Mouse (Mus musculus) liver, postnatal 0 days (tissue): ENCODE results near the gene Figla.

Source experiments
- CTCF ChIP-seq: sonication (generic); IDR thresholded peaks from 2 replicates; pipeline ENCODE4 v1.5.1; 2016; ENCODE audit warnings: antibody characterized with exemption, low read depth
- EP300 ChIP-seq: IDR thresholded peaks from 2 replicates; pipeline ENCODE4 v1.6.1; 2016; ENCODE audit warnings: antibody characterized with exemption, low read depth, mild to moderate bottlenecking

- TF ChIP-seq CTCF, result no peak
- no peak for TF ChIP-seq EP300
Measured at GRCm38 (mm10) chr6:86047510-86047909, 31.5 kb downstream of the Figla start.
